Mouse (Mus musculus): ENCODE data around the gene Ampd3.
A peak's percentile ranks its signal among the peaks of the same experiment; 100 is the strongest.

Ampd3 gene

DNA sequence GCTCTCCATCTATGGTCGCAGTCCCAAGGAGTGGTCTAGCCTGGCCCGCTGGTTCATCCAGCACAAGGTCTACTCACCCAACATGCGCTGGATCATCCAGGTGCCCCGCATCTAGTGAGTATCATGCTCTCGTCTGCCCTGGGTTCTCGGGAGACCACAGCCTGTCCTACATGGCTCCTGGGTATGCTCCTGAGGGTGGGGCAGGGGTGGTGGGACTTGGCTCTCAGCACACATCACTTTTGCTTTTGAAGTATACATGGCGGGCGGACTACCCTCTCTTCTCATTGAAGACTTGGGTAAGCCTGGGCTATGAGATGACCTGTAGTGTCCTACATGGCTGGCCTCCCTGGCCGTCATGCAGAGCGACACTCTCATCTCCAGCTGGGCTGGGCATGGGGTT, 35.1 kb downstream of the Ampd3 start:
- no peak for DNase-seq

DNA sequence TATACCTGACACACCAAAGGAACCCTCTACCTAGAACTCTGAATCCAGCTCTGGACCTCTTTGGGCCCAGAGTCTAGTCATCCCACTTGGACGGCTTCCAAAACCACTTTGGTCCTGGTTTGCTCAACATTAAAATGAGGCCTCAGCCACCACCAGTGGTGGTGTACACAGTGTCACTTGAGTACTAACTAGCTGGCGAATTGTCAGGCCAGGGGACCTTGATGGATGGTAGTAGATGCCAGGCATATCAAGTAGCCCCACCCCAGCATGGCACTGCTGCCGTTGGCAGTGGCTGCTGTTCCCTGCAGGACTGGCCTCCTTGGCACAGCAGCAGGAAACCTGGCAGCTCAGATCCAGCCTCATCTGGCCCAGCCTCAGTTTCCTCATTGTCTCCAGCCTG, 36.3 kb downstream of the Ampd3 start:
- no peak for DNase-seq

DNA sequence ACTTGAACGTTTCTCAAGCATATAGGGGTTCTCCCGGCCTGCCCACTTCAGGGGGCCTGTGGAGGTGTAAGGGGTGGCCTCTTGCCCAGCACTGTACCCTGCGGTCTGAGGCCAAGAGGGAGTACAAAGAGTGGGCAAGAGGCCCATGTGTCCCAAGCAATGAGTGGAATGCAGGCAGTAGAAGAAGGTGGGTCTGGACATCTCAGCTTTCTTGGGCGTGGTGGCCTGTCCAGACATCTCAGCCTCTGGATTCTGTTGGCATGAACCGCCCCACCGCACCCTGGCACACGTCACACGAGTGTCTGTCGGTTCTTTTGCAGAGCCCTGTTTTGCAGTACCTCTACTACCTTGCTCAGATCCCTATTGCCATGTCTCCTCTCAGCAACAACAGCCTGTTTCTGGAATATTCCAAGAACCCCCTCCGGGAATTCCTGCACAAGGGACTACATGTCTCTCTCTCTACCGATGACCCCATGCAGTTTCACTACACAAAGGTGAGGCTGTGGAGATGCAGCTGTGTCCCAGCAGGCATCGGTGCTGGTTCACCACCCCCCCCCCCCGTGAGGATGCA, 39.5 kb downstream of the Ampd3 start:
- DNase-seq, result peak; percentile 1

DNA sequence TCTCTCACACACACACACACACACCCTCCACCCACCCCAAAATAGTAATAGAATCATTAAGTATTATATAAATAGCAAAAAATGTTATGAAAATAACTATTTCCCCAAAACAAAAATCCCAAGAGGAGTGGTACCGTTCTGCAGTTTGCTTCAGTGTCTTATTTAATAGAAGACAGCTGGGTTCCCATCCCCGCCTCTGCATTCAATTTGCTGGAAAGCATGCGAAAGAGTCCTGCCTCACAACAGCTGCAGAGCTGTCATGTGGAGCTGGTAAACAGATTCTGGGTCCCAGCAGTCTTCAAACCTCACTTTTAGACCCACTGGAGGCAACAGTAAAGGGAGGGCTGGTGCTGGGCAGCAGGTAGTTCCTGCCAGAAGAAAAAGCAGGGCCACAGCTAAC, 41.0 kb downstream of the Ampd3 start:
- DNase-seq, result peak; percentile 41

DNA sequence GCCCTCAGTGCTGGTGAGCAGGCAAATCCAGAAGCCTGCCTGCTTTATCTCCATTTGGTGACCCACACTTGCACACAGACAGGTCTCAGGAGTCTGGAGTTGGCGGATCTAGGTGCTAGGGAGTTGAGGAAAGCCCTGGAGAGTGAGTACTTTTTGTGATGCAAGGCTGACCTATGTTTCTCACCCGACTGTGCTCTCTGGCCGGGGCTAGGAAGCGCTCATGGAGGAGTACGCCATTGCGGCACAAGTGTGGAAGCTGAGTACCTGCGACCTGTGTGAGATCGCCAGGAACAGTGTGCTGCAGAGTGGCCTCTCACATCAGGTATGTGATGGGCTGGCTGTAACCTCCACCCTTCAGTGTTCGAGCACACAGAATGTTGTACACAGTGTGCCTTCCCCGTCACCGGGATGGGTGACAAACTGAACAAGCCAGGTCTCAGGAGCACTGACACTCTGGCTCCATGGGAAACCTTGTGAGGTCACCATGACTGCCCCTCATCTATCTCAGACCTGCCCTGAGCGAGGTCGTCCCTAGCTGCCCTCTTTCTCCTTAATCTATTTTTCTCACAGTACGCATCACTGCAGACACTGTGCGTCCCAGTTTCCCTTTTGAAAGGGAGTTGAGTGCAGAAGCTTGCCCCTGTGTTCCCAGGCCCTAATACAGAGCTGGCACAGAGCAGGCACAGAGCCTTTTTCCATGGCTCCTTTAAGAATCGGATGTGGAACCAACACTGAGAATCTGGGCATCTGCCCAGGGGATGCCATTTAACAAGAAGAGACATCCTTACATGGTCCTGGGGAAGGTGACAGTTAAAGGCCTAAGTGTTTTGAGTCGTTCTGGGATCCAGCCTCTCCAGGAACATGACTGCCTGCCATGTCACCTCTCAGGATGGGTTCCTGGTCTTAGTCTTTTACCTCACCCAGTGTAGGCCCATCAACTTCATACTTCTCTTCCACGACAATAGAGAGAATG, 41.9 kb downstream of the Ampd3 start:
- DNase-seq, result no peak

DNA sequence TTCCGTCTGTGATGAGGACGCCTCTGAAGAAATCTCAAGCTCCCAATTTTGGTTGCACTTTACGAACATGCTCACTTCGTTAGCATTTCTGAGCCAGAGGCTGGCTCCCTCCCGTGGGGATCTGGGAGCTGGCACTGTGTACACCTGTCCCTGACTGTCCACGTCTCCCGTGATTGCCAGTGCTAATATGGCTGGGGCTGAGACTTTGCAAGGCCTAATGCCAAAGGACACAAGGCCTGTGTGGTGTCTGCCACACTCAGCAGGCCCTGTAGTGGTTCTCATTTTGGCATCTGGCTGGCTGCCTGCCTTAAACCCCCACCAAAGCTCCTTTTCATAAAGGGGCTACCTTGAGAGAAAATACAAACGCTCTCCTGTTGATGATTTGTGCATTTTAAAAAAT, 43.0 kb downstream of the Ampd3 start:
- DNase-seq, result no peak

DNA sequence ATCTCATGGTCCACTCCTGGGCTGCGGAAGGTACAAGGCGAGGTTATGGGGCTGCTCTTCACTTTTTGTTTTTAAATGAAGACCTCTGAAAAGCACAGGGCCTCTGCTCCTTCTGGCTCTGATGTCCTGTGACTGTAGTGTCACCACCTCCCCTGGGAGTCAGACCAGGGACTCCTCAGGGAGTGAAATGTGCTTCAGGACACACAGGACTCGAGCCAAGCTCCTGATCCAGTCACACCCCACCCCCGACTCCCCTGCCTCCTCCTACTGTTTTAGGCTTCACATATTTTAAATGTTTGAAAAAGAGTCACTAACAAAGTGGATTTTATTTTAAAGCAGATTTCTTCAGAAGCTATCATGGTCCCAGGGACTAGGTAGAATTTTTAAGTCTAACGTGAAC, 43.5 kb downstream of the Ampd3 start:
- DNase-seq, result no peak

DNA sequence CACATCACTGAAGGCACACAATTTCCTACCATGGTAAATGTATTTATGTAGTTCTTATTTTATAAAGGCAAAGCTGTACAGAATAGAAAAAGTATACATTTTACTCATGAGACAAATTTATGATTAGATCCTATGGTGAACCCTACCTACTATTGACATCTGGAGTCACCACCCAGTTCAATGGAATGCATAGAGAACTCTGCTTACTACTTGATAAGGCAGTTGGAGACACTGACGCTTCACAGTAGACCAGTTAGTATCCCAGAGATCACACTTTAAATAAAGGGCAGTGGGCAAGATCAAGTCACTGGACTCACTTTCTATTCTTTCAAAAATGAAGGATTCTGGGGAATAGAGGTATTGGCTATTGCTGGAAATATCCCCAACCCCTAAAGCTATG, 46.0 kb downstream of the Ampd3 start:
- no peak for DNase-seq

DNA sequence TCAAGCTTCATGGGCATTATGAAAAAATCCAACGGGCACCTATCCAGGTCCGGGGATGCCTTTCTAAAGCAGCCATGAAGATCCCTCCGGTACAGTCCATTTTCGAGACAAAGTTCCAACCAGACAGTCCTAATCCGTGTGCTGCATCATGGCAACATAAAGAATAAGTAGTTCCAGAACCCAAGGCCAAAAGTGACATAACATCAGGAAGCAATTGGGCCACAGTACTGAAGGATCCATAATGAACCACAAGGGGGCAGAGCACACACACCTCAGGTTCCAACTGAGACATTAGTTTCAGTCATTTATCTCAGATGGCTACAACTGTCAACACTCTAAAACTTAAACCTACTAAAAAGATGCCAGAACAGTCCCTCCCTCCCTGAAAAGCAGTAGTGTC, 48.0 kb downstream of the Ampd3 start:
- peak; percentile 65 for DNase-seq

DNA sequence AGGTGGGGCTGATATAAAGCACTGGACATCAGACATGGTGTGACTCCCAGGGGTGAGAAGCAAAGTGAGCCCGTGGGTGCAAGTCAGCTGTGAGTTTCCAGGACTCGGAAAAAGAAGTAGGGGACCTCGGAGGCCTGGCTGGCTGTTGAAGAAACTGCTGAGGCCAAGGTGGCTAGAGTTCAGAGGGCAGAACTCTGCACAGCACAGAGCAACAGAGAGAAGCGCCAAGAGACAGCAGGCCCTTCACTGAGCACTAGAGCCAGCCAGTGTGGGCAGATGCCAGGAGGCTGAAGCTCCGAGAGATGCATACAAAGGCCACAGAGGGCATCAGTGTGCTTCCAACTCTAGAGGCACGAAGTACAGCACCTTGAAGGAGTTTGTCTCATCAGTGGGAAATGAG, 50.2 kb downstream of the Ampd3 start:
- DNase-seq, result peak; percentile 49

DNA sequence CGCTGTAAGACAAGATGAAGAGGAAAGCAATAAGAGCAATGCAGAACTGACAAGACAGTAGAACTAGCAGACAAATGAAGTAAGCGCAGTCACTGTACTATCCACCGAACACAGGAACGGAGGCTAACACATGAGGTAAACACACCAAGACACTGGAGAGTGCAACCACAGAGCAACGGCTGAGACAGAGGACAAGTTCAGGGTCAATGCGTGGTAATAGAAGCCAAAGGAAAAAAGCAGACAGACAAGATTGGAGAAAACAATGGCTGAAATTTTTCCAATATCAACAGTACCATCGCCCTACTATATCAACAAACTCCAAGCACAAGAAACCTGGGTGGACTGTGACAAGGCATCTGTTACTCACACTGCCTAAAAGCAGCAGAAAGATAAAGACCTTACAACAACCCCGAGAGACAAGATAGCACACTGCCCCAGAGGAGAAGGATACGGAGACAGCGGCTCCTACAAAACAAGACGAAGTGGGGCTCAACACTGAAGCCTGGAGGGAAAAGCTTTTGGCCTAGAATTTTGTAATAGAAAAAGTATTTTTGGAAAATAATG, 50.9 kb downstream of the Ampd3 start:
- no peak for DNase-seq

DNA sequence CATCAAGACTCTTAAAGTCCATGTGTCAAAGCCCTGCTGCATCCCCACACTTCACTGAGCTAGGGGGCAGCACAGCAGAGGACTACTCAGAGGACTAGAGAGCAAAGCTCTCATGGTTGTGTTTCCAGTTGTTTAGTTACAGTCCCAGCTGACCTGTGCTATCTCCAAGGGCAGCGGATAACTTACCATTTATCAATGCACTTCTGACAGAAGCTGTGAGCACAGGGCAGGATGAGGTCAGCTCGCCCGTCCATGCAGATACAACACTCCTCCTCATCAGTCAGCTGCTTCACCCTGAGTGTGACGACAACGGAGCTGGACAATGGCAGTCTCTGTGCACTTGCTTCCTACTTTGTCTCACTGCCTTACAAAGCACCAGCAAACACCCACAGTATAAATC, 53.1 kb downstream of the Ampd3 start:
- DNase-seq, result no peak

DNA sequence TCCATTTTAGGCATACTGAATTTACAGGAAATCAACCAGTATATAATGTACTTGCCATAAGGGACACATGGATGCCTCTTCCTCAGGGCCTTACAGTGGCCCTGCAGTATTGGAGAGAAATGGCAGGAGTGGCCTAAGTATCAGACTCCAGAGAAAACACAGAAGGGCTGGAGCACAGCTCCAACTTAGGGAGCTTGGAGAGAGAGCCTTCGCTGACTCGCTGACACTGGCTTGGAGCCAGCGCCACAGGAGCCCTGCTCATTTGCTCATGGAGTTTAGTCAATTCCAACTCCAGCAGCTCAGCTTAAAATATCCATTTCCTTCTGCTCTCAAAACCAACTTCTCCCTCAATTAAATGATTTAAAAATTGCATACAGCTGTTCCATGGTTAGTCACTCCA, 53.6 kb downstream of the Ampd3 start:
- peak; percentile 51 for DNase-seq

DNA sequence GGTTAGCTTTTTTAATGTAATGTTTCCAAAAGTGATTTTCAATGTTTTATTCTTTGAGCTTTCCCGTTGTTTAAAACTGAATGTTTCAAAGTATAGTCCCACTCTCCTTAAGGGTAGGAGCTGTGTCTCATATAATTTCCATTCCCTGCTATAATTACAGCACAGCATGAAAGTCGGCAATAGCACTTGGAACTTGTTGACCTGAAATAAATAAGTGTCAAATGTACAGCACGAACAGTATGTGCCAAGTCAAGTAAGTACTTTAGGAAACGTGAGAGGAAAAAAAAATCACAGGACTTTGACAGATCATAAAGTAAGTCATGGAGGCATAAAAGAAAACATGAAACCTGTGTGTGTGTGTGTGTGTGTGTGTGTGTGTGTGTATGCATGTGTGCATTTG, 54.0 kb downstream of the Ampd3 start:
- no peak for DNase-seq

DNA sequence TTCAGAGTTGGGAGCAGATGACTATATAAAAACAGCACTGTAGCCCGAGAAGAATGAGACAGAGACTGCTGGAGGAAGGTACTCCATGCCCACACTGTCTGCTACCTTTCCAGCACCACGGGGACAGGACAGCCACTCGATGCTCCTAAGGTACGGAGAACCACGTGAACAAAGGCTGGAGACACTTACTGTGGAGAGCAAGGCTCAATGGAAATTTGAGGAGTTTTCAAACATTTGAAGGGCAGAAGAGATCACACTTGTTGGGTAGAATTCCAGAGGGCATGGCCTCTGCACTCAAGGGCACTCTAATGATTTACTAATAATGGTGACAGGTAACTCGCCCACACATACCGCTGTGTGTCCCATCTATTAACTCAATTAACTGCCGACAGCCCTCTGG, 55.1 kb downstream of the Ampd3 start:
- no peak for DNase-seq

DNA sequence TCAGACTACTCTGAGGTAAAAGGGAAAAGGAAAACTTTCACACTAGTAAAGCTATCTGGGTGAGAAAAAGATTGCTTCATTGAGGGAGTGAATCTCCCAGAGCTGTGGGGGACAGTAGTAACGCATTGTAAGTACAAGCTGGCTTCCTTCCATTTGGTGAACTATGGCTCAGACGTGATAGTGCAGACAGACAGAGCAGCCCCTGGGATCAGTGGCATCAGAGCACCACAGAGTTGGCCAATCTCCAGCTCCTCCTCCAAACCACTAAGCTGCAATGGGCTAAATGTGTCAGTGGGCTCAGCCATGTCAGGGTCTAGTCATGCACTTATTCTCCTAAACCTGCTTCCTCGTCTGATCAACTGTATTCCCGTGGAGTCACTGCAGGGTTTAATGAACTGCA, 55.6 kb downstream of the Ampd3 start:
- no peak for DNase-seq

DNA sequence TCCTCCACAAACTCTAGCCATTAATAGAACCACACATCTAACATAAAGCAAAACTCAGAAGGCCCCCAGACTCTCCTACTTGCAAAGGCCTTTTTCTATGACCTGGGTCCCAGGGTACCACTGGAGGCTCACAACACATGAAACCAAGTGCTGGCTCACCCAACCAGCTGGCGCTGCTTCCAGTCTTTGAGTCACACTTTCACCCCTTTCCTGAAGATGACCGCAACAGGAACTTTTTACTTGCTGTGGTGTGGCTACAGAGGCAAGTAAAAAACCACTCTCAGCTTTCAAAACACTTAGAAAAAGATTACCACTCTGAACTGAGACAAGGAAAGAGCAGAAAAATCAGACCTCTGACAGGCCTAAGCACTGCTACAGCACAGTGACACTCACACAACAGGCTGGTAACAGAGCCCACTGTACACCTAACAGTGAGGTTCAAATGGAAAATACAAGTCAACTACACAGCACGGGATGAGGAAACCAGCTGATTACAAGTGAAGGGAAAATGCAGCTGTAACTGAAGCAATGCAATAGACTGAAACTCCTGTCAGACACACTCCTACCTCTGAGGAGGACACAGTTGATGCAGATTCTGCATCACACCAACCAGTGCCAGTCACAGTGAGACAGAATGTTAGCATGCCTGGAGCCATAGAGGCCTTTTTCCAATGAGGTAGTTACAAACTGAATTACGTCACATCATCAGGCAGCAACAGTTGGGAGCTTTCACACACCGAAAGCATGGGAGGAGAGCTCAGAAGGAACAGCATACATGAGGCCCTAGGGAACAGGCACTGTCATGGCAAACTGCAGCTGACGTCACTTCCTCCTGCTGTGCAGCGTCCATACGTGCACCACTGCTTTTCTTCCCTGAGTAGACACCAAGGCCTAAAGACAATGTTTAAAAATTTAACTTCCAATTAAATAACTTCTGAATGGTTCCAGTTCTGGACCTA, 56.3 kb downstream of the Ampd3 start:
- no peak for DNase-seq

DNA sequence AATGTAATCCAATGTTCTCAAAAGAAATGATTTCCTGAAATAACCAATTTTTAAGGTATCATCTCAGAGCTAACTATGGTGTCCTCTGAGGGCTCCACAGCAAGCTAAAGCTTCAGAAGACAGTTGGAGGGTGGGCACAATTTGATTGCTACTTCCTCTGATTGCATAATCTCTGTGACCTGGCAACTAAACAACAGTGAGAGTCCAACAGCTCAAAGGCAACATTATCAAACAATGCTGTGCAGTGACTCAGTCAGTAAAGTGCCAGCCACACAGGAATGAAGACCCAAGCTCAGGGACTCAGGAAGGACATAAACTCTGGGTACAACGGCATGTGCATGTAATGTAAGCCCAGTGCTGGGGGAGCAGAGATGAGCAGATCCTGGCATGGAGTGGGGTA, 65.0 kb downstream of the Ampd3 start:
- DNase-seq, result no peak

DNA sequence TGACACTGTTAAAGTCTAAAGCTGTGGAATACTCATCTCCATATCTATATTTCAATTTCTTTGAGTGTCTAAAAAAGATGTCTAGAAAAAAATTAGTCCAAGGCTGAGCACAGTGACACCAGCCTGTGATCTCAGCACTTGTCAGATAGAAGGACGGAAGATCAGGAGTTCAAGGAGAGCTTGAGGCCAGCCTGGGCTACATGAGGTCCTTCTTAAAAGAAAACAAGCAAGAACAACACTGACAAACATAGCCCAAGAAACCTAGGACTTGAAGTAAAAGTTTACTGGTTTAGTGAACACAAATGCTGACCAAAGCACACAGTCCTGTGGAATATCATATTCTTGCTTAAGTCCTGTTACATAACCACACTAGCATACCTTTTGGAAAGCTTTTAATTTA, 66.0 kb downstream of the Ampd3 start:
- DNase-seq, result no peak

DNA sequence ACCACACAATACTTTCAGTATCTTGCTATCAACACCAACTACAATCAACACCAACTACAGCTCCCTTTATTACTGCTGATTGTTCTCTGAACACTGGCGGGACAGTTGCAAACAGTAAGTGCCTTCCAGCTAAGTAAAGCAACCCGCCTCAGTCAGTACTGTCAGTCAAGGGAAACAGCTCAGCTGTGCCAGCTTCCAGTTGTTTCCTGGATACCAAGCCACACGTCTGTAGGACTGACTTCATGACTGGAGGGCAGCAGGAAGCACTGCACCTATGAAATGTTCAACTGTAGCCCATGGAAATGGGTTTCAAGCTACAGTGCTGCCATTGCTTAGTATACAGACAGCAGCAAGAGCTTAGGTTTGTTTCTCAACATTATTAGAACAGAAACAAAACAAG, 66.5 kb downstream of the Ampd3 start:
- no peak for DNase-seq

DNA sequence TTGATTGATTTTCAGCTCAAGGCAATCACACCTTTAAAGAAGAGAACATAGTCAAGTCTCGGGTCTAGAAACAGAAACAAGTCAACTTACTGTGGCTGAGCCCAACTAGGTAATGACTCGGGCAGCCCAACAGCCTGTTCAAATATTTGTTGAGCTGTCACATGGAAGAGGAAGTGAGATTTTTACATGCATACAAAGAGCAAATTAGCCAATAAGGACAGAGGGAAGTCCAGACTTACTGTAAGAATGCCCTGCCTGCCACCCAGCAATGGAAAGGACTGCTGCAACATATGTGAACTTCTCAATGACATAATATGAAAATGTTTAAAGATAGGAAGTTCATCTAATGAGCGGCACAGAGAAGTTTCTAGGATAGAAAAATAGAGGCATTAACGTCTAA, 72.3 kb downstream of the Ampd3 start:
- no peak for DNase-seq

DNA sequence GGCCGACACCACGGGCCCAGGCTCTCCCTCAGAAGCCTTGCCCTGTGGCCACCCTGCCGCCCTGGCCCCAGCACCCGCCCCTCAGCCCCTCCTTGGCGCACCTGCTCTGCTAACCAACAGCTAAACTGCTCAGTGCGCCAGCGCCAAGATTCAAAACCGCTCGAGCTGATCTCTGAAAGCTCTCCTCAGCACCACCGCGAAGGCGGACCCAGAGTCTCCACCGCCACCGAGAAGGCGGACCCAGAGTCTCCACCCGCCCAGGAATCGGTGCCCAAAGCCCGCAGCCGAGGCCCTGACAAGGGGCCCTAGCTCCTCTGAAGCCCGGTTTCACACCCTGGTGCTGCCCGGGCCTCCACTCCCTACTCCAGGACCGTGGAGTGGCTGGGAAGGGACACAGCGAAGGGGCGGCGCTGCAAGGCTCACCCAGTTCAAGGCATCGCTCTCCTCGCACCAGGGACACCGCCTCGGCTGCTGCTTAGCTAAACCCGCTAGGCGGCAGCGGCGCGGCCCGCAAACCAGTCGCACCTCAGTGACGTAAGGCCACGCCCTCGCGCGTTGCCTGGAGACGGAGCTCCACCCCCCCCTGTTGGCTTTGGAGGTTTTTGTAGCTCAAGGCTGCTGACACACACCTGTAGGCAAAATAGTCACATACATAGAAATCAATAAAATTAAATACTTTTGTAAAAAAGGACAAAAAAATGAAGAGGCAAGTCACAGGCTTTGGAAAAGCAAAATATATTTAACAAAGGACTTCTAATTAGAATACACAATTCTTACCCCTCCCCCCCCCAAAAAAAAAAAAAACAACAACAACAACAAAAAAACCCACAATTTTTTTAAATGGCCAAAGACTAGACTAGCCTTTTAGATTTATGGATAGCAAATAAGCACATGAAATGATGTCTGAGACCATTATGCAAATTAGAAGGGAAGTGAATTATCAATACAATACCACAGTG, 76.2 kb downstream of the Ampd3 start, which contains the start of gene Rnf141:
Gene Rnf141 (minus strand): TSS at position 542 of the 959 bp plus-strand sequence.
- peak; percentile 94 for DNase-seq
